Mouse (Mus musculus): ENCODE results near the gene Psmb3. TPM values are rescaled to one million over a fixed set of nuclear protein-coding genes. Genes with fewer than 3 reads are reported as not detected.
A peak's percentile ranks its signal among the peaks of the same experiment; 100 is the strongest.
"Not testable (repeated sequence)": the region's sequence is repeated elsewhere in the genome, so short reads cannot be mapped to it uniquely, and the experiment has no call there.

Gene Psmb3
- polyA plus RNA-seq (2012; rRNA removed): 397 and 399 TPM in 2 replicates

DNA sequence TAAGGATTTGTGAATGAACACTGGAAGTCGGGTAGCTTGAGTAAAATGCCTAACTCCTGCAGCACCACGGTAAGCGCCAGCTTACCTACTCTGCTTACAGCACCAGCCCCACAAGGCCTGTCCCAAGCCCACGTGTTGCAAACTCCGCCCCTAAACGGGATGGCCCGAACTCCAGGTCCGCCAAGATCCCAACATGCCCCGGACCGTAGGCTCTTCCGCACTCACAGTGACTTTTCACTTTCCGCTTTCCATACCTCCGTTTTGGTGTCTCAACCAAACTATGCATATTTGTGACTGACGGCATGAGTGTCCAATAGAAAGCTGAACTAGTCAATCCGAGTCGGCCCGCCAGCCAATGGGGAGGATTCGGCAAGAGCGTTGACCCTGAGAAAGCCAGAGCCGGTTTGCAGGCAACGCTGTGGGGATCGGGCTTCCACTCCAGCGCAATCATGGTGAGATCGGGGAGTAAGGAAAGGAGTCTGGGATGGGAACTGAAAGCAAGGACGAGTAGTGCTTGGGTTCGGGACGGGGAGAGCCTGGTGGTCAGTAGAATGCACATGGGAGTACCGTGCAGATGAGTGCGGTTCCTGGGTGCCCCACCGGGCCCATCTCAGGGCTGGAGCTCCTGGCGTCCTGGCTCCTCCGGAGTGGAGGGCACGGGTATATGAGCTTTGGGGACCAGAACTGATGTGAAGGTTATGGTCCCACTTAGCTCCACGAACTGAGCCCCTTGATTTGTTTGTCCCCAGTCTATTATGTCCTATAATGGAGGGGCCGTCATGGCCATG, at the start of gene Psmb3:
Psmb3 (plus strand) TSS at position 361 of the 788 bp plus-strand sequence.
- no peaks in the 10 kb centered on the region for H3K36me3 ChIP-seq (ENCODE audit: control insufficient read depth, insufficient read depth, low read length)
- no peaks in the 10 kb centered on the region for H3K27me3 ChIP-seq (replicated peaks; ENCODE audit: control insufficient read depth, insufficient read depth, low read length)
- peak; percentile 100 for DNase-seq
- H3K27ac ChIP-seq (ENCODE audit: insufficient read depth, low read depth, low read length): peak within 1 kb of the TSS; percentile 32; the same call in 1 of the 2 replicates
- TF ChIP-seq POLR2A (IDR thresholded peaks at IDR 0.05; ENCODE audit: low read depth, low read length): peak; percentile 68
- no peak for TF ChIP-seq CTCF (conservative IDR thresholded peaks at IDR 0.05; ENCODE audit: insufficient read depth, insufficient read length, low read depth, low read length)
- H3K4me1 ChIP-seq (ENCODE audit: control insufficient read depth, insufficient read depth, low read length): peaks cover 13% of the 10 kb centered on the region; the same call in 1 of the 2 replicates
- peak within 1 kb of the TSS; percentile 78 for H3K4me3 ChIP-seq (ENCODE audit: insufficient read depth, low read depth, low read length)
- WGBS: under 1% methylated on average over 35 of the region's 35 CpGs

DNA sequence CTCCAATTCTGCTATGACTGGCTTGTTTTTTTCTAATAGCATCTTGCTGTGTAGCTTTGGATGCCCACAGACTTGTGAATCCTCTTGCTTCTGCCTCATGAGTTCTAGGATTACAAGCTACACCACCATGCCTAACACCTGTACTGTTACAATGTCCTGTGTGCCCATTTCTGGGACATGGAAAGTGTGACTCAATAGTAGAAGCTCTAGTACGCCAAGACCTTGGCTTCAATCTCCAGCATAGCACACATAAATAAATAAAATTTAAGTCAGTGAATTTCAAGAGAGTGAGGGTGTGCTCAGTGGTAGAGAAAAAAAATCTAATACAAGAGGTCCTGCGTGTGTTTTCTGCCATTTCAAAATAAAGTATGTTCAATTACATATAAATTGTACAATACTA, 49.0 kb upstream of the Psmb3 start:
- Histone ChIP-seq H3K4me3 (ENCODE audit: insufficient read depth, low read depth, low read length) (no peak overlapping the region), H3K36me3 (ENCODE audit: control insufficient read depth, insufficient read depth, low read length) (no peaks in the 10 kb centered on the region), H3K27ac (ENCODE audit: insufficient read depth, low read depth, low read length) (no peak overlapping the region), H3K27me3 (replicated peaks; ENCODE audit: control insufficient read depth, insufficient read depth, low read length) (no peaks in the 10 kb centered on the region), H3K4me1 (ENCODE audit: control insufficient read depth, insufficient read depth, low read length) (peaks cover 7% of the 10 kb centered on the region)
- no peak for DNase-seq
- TF ChIP-seq CTCF (conservative IDR thresholded peaks at IDR 0.05; ENCODE audit: insufficient read depth, insufficient read length, low read depth, low read length) (no peak), POLR2A (IDR thresholded peaks at IDR 0.05; ENCODE audit: low read depth, low read length) (no peak)
- WGBS: 93% methylated on average over 2 of the region's 2 CpGs

DNA sequence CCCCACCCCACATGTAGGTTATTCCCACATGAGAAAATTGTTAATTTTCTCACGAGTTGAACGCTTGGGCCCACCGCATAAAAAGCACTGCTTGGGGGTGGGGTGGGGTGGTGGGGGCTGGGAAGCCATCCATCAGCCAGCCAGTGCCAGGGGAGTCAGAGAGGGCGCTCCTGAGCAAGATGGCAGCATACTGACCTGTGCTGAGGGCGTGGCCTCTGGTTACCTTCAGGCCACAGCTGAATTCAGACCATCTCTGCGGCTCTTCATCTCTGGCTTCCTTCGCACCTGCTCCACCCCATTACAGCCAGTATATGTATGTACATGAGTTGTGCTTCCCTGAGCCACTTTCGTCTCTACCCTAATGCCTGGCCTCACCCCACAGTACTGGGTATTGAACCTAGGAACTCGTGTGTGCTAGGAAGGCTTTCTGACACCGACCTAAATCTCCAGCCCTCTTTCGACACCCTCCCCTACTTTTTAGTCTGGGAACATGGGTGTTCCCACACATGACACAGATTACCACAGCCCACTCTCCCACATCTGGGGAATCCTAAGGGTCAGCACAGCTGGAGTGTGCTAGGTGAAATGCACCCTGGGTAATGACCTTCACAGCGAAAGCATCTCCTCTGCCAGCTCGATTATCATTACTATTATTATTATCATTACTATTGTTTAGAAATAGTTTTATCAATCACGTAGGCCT, 46.8 kb upstream of the Psmb3 start:
- H3K36me3 ChIP-seq (ENCODE audit: control insufficient read depth, insufficient read depth, low read length): no peaks in the 10 kb centered on the region
- no peak overlapping the region for H3K27ac ChIP-seq (ENCODE audit: insufficient read depth, low read depth, low read length)
- no peaks in the 10 kb centered on the region for H3K27me3 ChIP-seq (replicated peaks; ENCODE audit: control insufficient read depth, insufficient read depth, low read length)
- H3K4me3 ChIP-seq (ENCODE audit: insufficient read depth, low read depth, low read length): no peak overlapping the region
- DNase-seq: no peak
- TF ChIP-seq POLR2A (IDR thresholded peaks at IDR 0.05; ENCODE audit: low read depth, low read length): no peak
- no peak for TF ChIP-seq CTCF (conservative IDR thresholded peaks at IDR 0.05; ENCODE audit: insufficient read depth, insufficient read length, low read depth, low read length)
- H3K4me1 ChIP-seq (ENCODE audit: control insufficient read depth, insufficient read depth, low read length): peaks cover 13% of the 10 kb centered on the region
- WGBS: 84% methylated on average over 14 of the region's 14 CpGs

DNA sequence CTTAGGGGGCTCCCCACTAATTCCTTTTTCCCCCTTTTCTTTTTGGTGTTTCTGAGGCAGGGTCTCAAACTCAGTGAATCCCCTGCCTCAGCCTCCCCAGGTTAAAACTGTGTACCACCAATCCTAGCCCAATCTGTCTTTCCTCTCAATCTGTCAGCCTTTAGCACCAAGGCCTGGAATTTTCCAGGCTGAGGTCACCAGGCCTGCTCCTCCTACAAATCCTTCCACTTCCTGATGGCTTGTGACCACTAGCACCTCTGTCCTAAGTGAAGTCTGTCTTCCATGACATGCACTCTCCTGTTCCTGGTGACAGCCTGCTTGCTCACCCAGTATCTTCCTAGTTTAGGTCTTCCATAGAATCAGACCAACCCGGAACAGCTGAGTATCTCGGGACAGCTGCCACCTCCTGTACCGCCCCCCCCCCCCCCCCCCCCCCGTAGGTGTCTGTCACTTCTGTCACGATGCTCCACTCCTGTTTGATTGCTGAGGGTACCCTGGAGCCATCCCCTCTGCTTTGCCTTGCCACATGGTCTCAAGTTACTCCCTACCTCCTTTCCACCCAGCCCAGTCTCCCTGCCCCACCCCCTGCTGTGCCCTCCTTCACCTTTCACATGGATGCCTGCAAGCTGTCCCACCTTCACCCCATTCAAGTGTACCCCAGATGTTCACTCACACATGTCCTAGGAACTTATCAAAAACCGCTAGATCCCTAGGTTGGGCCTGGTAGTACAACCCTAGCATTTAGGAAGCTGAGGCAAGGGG, 45.8 kb upstream of the Psmb3 start:
- Histone ChIP-seq H3K36me3 (ENCODE audit: control insufficient read depth, insufficient read depth, low read length) (no peaks in the 10 kb centered on the region), H3K27ac (ENCODE audit: insufficient read depth, low read depth, low read length) (no peak overlapping the region), H3K4me1 (ENCODE audit: control insufficient read depth, insufficient read depth, low read length) (peaks cover 13% of the 10 kb centered on the region), H3K27me3 (replicated peaks; ENCODE audit: control insufficient read depth, insufficient read depth, low read length) (no peaks in the 10 kb centered on the region), H3K4me3 (ENCODE audit: insufficient read depth, low read depth, low read length) (no peak overlapping the region)
- no peak for TF ChIP-seq POLR2A (IDR thresholded peaks at IDR 0.05; ENCODE audit: low read depth, low read length)
- TF ChIP-seq CTCF (conservative IDR thresholded peaks at IDR 0.05; ENCODE audit: insufficient read depth, insufficient read length, low read depth, low read length): no peak
- DNase-seq: peak; percentile 30
- WGBS: 60% methylated on average over 3 of the region's 6 CpGs

DNA sequence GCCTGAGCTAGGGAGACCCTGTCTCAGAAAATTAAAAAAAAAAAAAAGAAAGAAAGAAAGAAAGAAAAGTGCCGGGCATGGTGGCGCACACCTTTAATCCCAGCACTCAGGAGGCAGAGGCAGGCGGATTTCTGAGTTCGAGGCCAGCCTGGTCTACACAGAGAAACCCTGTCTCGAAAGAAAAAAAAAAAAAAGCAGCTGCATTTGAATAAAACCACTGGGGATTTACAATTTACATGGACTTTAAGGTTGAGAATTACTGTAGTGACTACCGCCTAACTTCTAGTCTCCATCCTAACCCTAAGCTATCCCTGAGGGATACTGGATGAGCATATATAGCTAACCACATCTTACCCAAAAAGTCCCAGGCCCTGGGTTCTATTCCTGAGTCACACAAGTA, 45.2 kb upstream of the Psmb3 start:
- H3K4me3 ChIP-seq (ENCODE audit: insufficient read depth, low read depth, low read length); H3K36me3 ChIP-seq (ENCODE audit: control insufficient read depth, insufficient read depth, low read length); H3K27me3 ChIP-seq (replicated peaks; ENCODE audit: control insufficient read depth, insufficient read depth, low read length); DNase-seq; H3K27ac ChIP-seq (ENCODE audit: insufficient read depth, low read depth, low read length): not testable (repeated sequence)
- peaks cover 13% of the 10 kb centered on the region for H3K4me1 ChIP-seq (ENCODE audit: control insufficient read depth, insufficient read depth, low read length)
- 86% methylated on average over 6 of the region's 6 CpGs for WGBS

DNA sequence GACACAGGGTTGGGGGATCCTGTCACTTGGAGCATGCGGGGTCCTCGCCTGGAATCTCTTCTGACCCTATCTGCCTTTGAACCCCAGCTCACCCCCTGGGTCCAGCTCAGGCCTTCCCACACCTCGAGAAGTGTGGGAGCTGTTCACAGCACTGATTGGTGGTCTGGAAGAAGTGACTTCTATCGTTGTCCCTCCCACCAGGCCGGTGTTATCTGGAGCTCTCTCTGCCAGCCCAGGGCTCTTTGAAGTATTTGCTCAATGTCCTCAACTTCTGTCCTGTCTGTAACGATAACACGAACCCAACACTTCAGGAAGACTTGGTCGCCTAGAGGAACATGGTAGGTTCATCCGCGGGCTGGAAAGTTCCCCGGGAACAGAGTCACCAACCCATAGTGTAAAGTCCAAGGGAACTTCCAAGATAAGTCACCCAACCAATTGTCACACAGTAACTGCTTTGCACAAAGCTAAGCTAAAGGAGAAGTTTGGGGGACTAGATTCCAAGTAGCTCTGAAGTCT, 44.4 kb upstream of the Psmb3 start:
- TF ChIP-seq CTCF (conservative IDR thresholded peaks at IDR 0.05; ENCODE audit: insufficient read depth, insufficient read length, low read depth, low read length): no peak
- TF ChIP-seq POLR2A (IDR thresholded peaks at IDR 0.05; ENCODE audit: low read depth, low read length): no peak
- Histone ChIP-seq H3K4me3 (ENCODE audit: insufficient read depth, low read depth, low read length) (peak overlapping the region; percentile 9), H3K27me3 (replicated peaks; ENCODE audit: control insufficient read depth, insufficient read depth, low read length) (no peaks in the 10 kb centered on the region), H3K4me1 (ENCODE audit: control insufficient read depth, insufficient read depth, low read length) (peaks cover 13% of the 10 kb centered on the region), H3K27ac (ENCODE audit: insufficient read depth, low read depth, low read length) (no peak overlapping the region), H3K36me3 (ENCODE audit: control insufficient read depth, insufficient read depth, low read length) (no peaks in the 10 kb centered on the region)
- peak; percentile 47 for DNase-seq
- 51% methylated on average over 11 of the region's 11 CpGs for WGBS
